Mouse (Mus musculus) heart, embryonic 14.5 days (tissue): ENCODE measurements around the gene Prdm1. TPM values are rescaled to one million over a fixed set of nuclear protein-coding genes. Genes with fewer than 3 reads are reported as not detected.

Experiments used
- ATAC-seq: fragments of 200-750 bp; cut with Nextera tagmentation; 2 replicates; pipeline ENCODE4 v1.8.0; 2017; ENCODE audit warnings: low read depth, moderate TSS enrichment; ENCODE audit not compliant: insufficient number of reproducible peaks, insufficient read depth, low FRiP score
- H3K27ac ChIP-seq, 2 experiments: fragments of 200-500 bp in 1 of 2; fragments of 300-500 bp in 1 of 2; sonication (generic) in 1 of 2; replicated peaks in 1 of 2; 2 replicates each; pipeline ENCODE4 v1.5.1; 2012 to 2014; ENCODE audit warnings: low read depth in 2 of 2, low read length in 2 of 2, control low read depth in 1 of 2, mild to moderate bottlenecking in 1 of 2, mixed read lengths in 1 of 2; ENCODE audit not compliant: control insufficient read depth in 1 of 2, insufficient read depth in 1 of 2
- H3K27me3 ChIP-seq: fragments of 300-500 bp; sonication (generic); 2 replicates; pipeline ENCODE4 v1.6.1; 2014; ENCODE audit warnings: mild to moderate bottlenecking, low read length, control low read depth; ENCODE audit not compliant: control insufficient read depth, insufficient read depth
- H3K36me3 ChIP-seq: fragments of 300-500 bp; sonication (generic); 2 replicates; pipeline ENCODE4 v1.6.1; 2014; ENCODE audit warnings: mild to moderate bottlenecking, control low read depth, low read length, mixed read lengths; ENCODE audit not compliant: control insufficient read depth, insufficient read depth
- H3K4me1 ChIP-seq, 2 experiments: fragments of 200-500 bp in 1 of 2; fragments of 300-500 bp in 1 of 2; sonication (generic) in 1 of 2; 2 replicates each; pipeline ENCODE4 v1.6.1; 2012 to 2014; ENCODE audit warnings: low read length in 2 of 2, control low read depth in 1 of 2, mixed read lengths in 1 of 2; ENCODE audit not compliant: control insufficient read depth in 2 of 2, insufficient read depth in 2 of 2
- H3K4me2 ChIP-seq: fragments of 300-500 bp; sonication (generic); 2 replicates; pipeline ENCODE4 v1.6.1; 2014; ENCODE audit warnings: mild to moderate bottlenecking, low read length
- H3K4me3 ChIP-seq, 2 experiments: fragments of 200-500 bp in 1 of 2; fragments of 300-500 bp in 1 of 2; sonication (generic) in 1 of 2; 2 replicates each; pipeline ENCODE4 v1.5.1; 2012 to 2014; ENCODE audit warnings: low read length in 2 of 2, mild to moderate bottlenecking in 2 of 2, control low read depth in 1 of 2, low read depth in 1 of 2, moderate library complexity in 1 of 2; ENCODE audit not compliant: control insufficient read depth in 1 of 2, insufficient read depth in 1 of 2
- H3K9ac ChIP-seq: fragments of 300-500 bp; sonication (generic); 2 replicates; pipeline ENCODE4 v1.6.1; 2014; ENCODE audit warnings: mild to moderate bottlenecking, low read length
- H3K9me3 ChIP-seq: fragments of 300-500 bp; sonication (generic); 2 replicates; pipeline ENCODE4 v1.6.1; 2016; ENCODE audit warnings: low read length, control low read depth; ENCODE audit not compliant: control insufficient read depth
- WGBS: fragments of 180-500 bp; shearing (Covaris S2); extraction: QIAGEN DNeasy Blood & Tissue Kit; methylation state at CpG from one replicate; pipeline ENCODE4 v1.1.7; 2014; 5-methylcytosine and 5-hydroxymethylcytosine counted together
- polyA plus RNA-seq: library from polyadenylated mRNA; unstranded; fragments of >200 nt; fragmentation: Nextera tagmentation; extraction: Ambion mirVana; gene quantifications from 2 replicates; pipeline ENCODE4 v1.2.1, GENCODE M21; 2014

The Prdm1 gene
- 0.86 and 0.98 TPM in 2 replicates for polyA plus RNA-seq

GRCm38 (mm10) chr10:44528291-44529082 lies at the start of gene Prdm1:
TSS of gene Prdm1 (minus strand) at chr10:44528501.
- no peaks in the 10 kb centered on the region for H3K36me3 ChIP-seq
- WGBS = 5% methylated on average over 25 of the region's 25 CpGs
- H3K4me2 ChIP-seq = peak within 1 kb of the TSS; percentile 94
- peaks cover 68% of the 10 kb centered on the region for H3K27me3 ChIP-seq
- H3K4me1 ChIP-seq = peaks cover 4 to 20% of the 10 kb centered on the region in 2 experiments
- H3K9ac ChIP-seq = peak within 1 kb of the TSS; percentile 73
- H3K4me3 ChIP-seq = peak within 1 kb of the TSS; percentile 65 to 81
- H3K27ac ChIP-seq = no peak within 1 kb of the TSS
- ATAC-seq = no peak
- H3K9me3 ChIP-seq = no peaks in the 10 kb centered on the region

- no peaks in the 10 kb centered on the region for H3K27me3 ChIP-seq
- no peak for ATAC-seq
- H3K9ac ChIP-seq = no peak overlapping the region
- 0 out of 2 replicates have a peak, but pooled peaks cover 4% of the 10 kb centered on the region for H3K9me3 ChIP-seq
- H3K4me1 ChIP-seq = no peaks in the 10 kb centered on the region
- H3K36me3 ChIP-seq = no peaks in the 10 kb centered on the region
- no peak overlapping the region for H3K4me3 ChIP-seq
- no peak overlapping the region for H3K4me2 ChIP-seq
- whole genome bisulfite sequencing = 74% methylated on average over 3 of the region's 3 CpGs
- H3K27ac ChIP-seq = no peak overlapping the region
These were observed 37.7 kb upstream of the Prdm1 start for GRCm38 (mm10) chr10:44565971-44566370.

- no peak overlapping the region for H3K27ac ChIP-seq
- no peaks in the 10 kb centered on the region for H3K27me3 ChIP-seq
- no peaks in the 10 kb centered on the region for H3K4me1 ChIP-seq
- no peak overlapping the region for H3K9ac ChIP-seq
- H3K4me3 ChIP-seq = no peak overlapping the region
- no peak for ATAC-seq
- H3K4me2 ChIP-seq = no peak overlapping the region
- WGBS = 70% methylated on average over 2 of the region's 2 CpGs
- no peaks in the 10 kb centered on the region for H3K36me3 ChIP-seq
- H3K9me3 ChIP-seq = 0 out of 2 replicates have a peak, but pooled peaks cover 4% of the 10 kb centered on the region
These were observed 36.8 kb upstream of the Prdm1 start for GRCm38 (mm10) chr10:44565109-44565508.

- Histone ChIP-seq H3K4me2 (no peak overlapping the region), H3K9me3 (no peaks in the 10 kb centered on the region; the same call in 1 of the 2 replicates), H3K27ac (no peak overlapping the region), H3K9ac (no peak overlapping the region), H3K27me3 (no peaks in the 10 kb centered on the region), H3K4me1 (peaks cover 0 to 5% of the 10 kb centered on the region in 2 experiments; a peak in 1 of 4 replicates), H3K4me3 (no peak overlapping the region), H3K36me3 (no peaks in the 10 kb centered on the region)
- WGBS = 89% methylated on average over 4 of the region's 4 CpGs
- no peak for ATAC-seq
These were observed 28.5 kb upstream of the Prdm1 start for GRCm38 (mm10) chr10:44556845-44557244.

GRCm38 (mm10) chr10:44555317-44555716 lies 27.0 kb upstream of the Prdm1 start:
- Histone ChIP-seq H3K9me3 (no peaks in the 10 kb centered on the region; the same call in 1 of the 2 replicates), H3K4me3 (no peak overlapping the region), H3K9ac (no peak overlapping the region), H3K4me2 (no peak overlapping the region), H3K36me3 (no peaks in the 10 kb centered on the region), H3K27ac (no peak overlapping the region), H3K27me3 (no peaks in the 10 kb centered on the region), H3K4me1 (peaks cover 0 to 5% of the 10 kb centered on the region in 2 experiments; a peak in 1 of 4 replicates)
- 2% methylated on average over 2 of the region's 2 CpGs for WGBS
- ATAC-seq = no peak; the same call in 1 of the 2 replicates

- 80% methylated on average over 1 of the region's 1 CpGs for WGBS
- ATAC-seq = no peak
- no peak overlapping the region for H3K27ac ChIP-seq
- H3K36me3 ChIP-seq = no peaks in the 10 kb centered on the region
- H3K9me3 ChIP-seq = no peaks in the 10 kb centered on the region; the same call in 1 of the 2 replicates
- no peak overlapping the region for H3K9ac ChIP-seq
- no peak overlapping the region for H3K4me3 ChIP-seq
- no peak overlapping the region for H3K4me2 ChIP-seq
- H3K27me3 ChIP-seq = no peaks in the 10 kb centered on the region
- H3K4me1 ChIP-seq = peaks cover 0 to 5% of the 10 kb centered on the region in 2 experiments; a peak in 1 of 4 replicates
These were observed 25.3 kb upstream of the Prdm1 start for GRCm38 (mm10) chr10:44553648-44554047.

GRCm38 (mm10) chr10:44539033-44539578 lies 10.8 kb upstream of the Prdm1 start:
- H3K27ac ChIP-seq = no peak overlapping the region
- peak overlapping the region in 1 of 2 experiments; percentile 2; a peak in 1 of 4 replicates for H3K4me3 ChIP-seq
- no peak for ATAC-seq
- WGBS = 14% methylated on average over 14 of the region's 14 CpGs
- H3K4me1 ChIP-seq = peaks cover 2 to 6% of the 10 kb centered on the region in 2 experiments; a peak in 3 of 4 replicates
- no peaks in the 10 kb centered on the region; the same call in 1 of the 2 replicates for H3K27me3 ChIP-seq
- peak overlapping the region; percentile 43 for H3K4me2 ChIP-seq
- H3K9me3 ChIP-seq = no peaks in the 10 kb centered on the region
- H3K36me3 ChIP-seq = no peaks in the 10 kb centered on the region
- no peak overlapping the region for H3K9ac ChIP-seq
